ENCODE assay signal across 9 mouse cellular contexts in genomic region chr9:76322122-76323052, GRCm38 (mm10). TPM values are rescaled to one million over a fixed set of nuclear protein-coding genes. Genes with fewer than 3 reads are reported as not detected.
A peak's percentile ranks its signal among the peaks of the same experiment; 100 is the strongest.
DNase-seq lines count a peak whose midpoint lies in the region; ATAC-seq and TF ChIP-seq lines count a peak whose summit lies in the region.
"Had no signal": no experiment of that assay in that cellular context is flagged by ENCODE, and none has a peak within 500 bp of the region (broad histone marks: within the 10 kb centered on the region; RNA-seq: fewer than 3 reads in every experiment).

No protein-coding gene starts in this region.

- 5% methylated on average over 24 of the region's 24 CpGs for WGBS in limb, embryonic 13.5 days
- WGBS in small intestine, adult 2 months = 11% methylated on average over 24 of the region's 24 CpGs

- H3K36me3 ChIP-seq in limb, embryonic 13.5 days = no peaks in the 10 kb centered on the region
- no peaks in the 10 kb centered on the region for H3K36me3 ChIP-seq in small intestine, adult 2 months (ENCODE audit: control insufficient read depth, insufficient read depth, low read length)

- H3K4me1 ChIP-seq in limb, embryonic 13.5 days = peaks cover 13% of the 10 kb centered on the region
- no peaks in the 10 kb centered on the region for H3K4me1 ChIP-seq in small intestine, adult 2 months (ENCODE audit: control insufficient read depth, insufficient read depth, insufficient read length, low read length)

- peaks cover 43% of the 10 kb centered on the region for H3K27me3 ChIP-seq in limb, embryonic 13.5 days
- 0 out of 2 replicates have a peak, but pooled peaks cover 7% of the 10 kb centered on the region for H3K27me3 ChIP-seq in small intestine, adult 2 months (ENCODE audit: control insufficient read depth, insufficient read depth, low read length)

- TF ChIP-seq CTCF in small intestine, adult 2 months (IDR thresholded peaks at IDR 0.05; ENCODE audit: extremely low read depth, insufficient read length, insufficient replicate concordance, low read depth, low read length) = no peak

- no peak for ATAC-seq in limb, embryonic 13.5 days (ENCODE audit: low FRiP score, low read depth)
- no peak for ATAC-seq in megakaryocyte, adult 5-6 weeks (ENCODE audit: poor library complexity, severe bottlenecking)

- TF ChIP-seq POLR2A in small intestine, adult 2 months (IDR thresholded peaks at IDR 0.05; ENCODE audit: low read depth, low read length) = no peak

- H3K9me3 ChIP-seq in limb, embryonic 13.5 days = no peaks in the 10 kb centered on the region

- peak overlapping the region; percentile 87 for H3K4me2 ChIP-seq in limb, embryonic 13.5 days (replicated peaks)

- no peak overlapping the region for H3K27ac ChIP-seq in limb, embryonic 13.5 days
- H3K27ac ChIP-seq in small intestine, adult 2 months (ENCODE audit: insufficient read depth, low read depth, low read length) = no peak overlapping the region

- H3K4me3 ChIP-seq in limb, embryonic 13.5 days = peak overlapping the region; percentile 45
- H3K4me3 ChIP-seq in small intestine, adult 2 months (ENCODE audit: low read depth, low read length) = peak overlapping the region; percentile 18; the same call in 1 of the 2 replicates

- peak overlapping the region; percentile 48; the same call in 1 of the 2 replicates for H3K9ac ChIP-seq in limb, embryonic 13.5 days

- peak; percentile 2 to 5 for DNase-seq in cerebellum, postnatal 36 days
- no peak for DNase-seq in cerebellum, adult 18-20 months
- DNase-seq in right cerebral cortex, postnatal 4 days = peak; percentile 2
- no peak for DNase-seq in right cerebral cortex, postnatal 36 days (ENCODE audit: low spot score in 2 of 2)
- DNase-seq in ovary, adult 18-20 months (ENCODE audit: low spot score) = no peak

RNA-seq across cellular contexts. Expression of gene Hcrtr2, which starts 1.3 kb away (rescaled TPM):
- polyA plus RNA-seq in limb, embryonic 13.5 days (2015; fragmentation: Nextera tagmentation; extraction: Ambion mirVana) = 0.81 and 0.87 TPM in 2 replicates
- not detected in 2 replicates for polyA plus RNA-seq in small intestine, adult 2 months (2012; rRNA removed)
- total RNA-seq in megakaryocyte, adult 5-6 weeks (2015) = not detected in 2 replicates
- total RNA-seq in megakaryocyte, adult 5-6 weeks (2017) = not detected in 2 replicates
- total RNA-seq: common myeloid progenitor, adult 5-6 weeks had no signal

Comparison
In these comparisons a context has a peak if more than half of its experiments do, and no peak if none do; other contexts are left out.
1. DNase-seq: peak in cerebellum, postnatal 36 days (2 of 2) and right cerebral cortex, postnatal 4 days (single experiment); none in cerebellum, adult 18-20 months (0 of 2), right cerebral cortex, postnatal 36 days (0 of 2) and ovary, adult 18-20 months (single experiment).